10 mouse cellular contexts compared by ENCODE assay signal in the genomic region with DNA sequence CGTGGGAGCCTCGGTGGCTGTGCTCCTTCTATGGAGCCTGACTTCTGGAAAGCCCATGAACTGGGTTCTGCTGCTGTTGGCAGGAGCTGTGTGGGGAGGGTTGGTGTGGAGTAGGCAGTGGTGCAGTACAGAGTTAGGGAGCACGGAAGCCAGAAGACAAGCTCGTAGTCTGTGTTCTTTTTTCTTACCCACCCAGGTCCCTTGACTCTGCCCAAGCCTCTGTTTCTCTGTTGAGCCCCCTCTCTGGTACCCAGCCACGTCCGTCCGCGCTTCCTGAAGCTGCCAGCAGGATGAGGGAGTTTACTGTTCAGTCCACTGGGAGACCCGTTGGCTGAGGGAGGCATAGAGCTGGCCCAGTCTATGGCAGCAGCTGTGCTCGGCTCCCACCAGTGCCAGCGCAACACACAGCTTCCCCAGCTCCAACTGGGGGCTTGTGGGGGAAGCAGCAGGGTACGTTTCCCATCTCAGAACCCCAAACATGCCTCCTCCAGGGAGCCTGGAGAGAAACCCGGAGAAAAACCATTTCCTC. TPM values are rescaled to one million over a fixed set of nuclear protein-coding genes. Genes with fewer than 3 reads are reported as not detected.
DNase-seq lines count a peak whose midpoint lies in the region; ATAC-seq and TF ChIP-seq lines count a peak whose summit lies in the region.
"Had no signal": no experiment of that assay in that cellular context is flagged by ENCODE, and none has a peak within 500 bp of the region (broad histone marks: within the 10 kb centered on the region; RNA-seq: fewer than 3 reads in every experiment).

No protein-coding gene starts in this region.

- peak; percentile 24 to 61 for DNase-seq in cerebellum, postnatal 4 days (ENCODE audit: low spot score in 2 of 2)
- DNase-seq in cerebellum, adult 11 months, result no peak
- peak; percentile 46 for DNase-seq in right cerebral cortex, adult 18-20 months
- DNase-seq in right cerebral cortex, postnatal 14 days, result no peak
- no peak for DNase-seq in stomach, postnatal 0 days (ENCODE audit: low spot score)
- no peak for DNase-seq in heart, adult 9 months (ENCODE audit: low spot score in 2 of 2)
- DNase-seq: liver, embryonic 13.5 days had no signal

- no peak for ATAC-seq in limb, embryonic 13.5 days (ENCODE audit: low FRiP score, low read depth)
- no peak; the same call in 1 of the 2 replicates for ATAC-seq in stomach, postnatal 0 days (ENCODE audit: low FRiP score, low TSS enrichment)
- ATAC-seq in erythroid progenitor cell, adult 5-6 weeks (replicated peaks; ENCODE audit: low FRiP score, poor library complexity, severe bottlenecking), result no peak
- ATAC-seq: inflammation-experienced regulatory T-cells, adult 6 months had no signal

- no peaks in the 10 kb centered on the region for H3K27me3 ChIP-seq in limb, embryonic 13.5 days
- H3K27me3 ChIP-seq in stomach, postnatal 0 days (ENCODE audit: control insufficient read depth, insufficient read depth, low read length), result no peaks in the 10 kb centered on the region
- H3K27me3 ChIP-seq: liver, embryonic 13.5 days had no signal

- H3K4me1 ChIP-seq in limb, embryonic 13.5 days, result peaks cover 24% of the 10 kb centered on the region
- no peaks in the 10 kb centered on the region for H3K4me1 ChIP-seq in stomach, postnatal 0 days (replicated peaks; ENCODE audit: control insufficient read depth, insufficient read depth)
- H3K4me1 ChIP-seq: liver, embryonic 13.5 days had no signal

- H3K9ac ChIP-seq in limb, embryonic 13.5 days, result no peak overlapping the region
- no peak overlapping the region for H3K9ac ChIP-seq in stomach, postnatal 0 days (ENCODE audit: low read length)
- H3K9ac ChIP-seq: liver, embryonic 13.5 days had no signal

- WGBS in limb, embryonic 13.5 days, result 66% methylated on average over 13 of the region's 13 CpGs
- WGBS in stomach, postnatal 0 days, result 76% methylated on average over 13 of the region's 13 CpGs

- TF ChIP-seq EP300 in stomach, postnatal 0 days (optimal IDR thresholded peaks at IDR 0.05), result no peak

- no peak overlapping the region for H3K4me2 ChIP-seq in limb, embryonic 13.5 days (replicated peaks)
- no peak overlapping the region for H3K4me2 ChIP-seq in stomach, postnatal 0 days (replicated peaks; ENCODE audit: low read depth)
- H3K4me2 ChIP-seq: liver, embryonic 13.5 days had no signal

- 0 out of 2 replicates have a peak, but pooled peaks have one; percentile 5 for TF ChIP-seq CTCF in stomach, postnatal 0 days (IDR thresholded peaks at IDR 0.05; ENCODE audit: low read depth)

- H3K4me3 ChIP-seq in limb, embryonic 13.5 days, result no peak overlapping the region
- no peak overlapping the region for H3K4me3 ChIP-seq in stomach, postnatal 0 days (ENCODE audit: low read depth, low read length)
- H3K4me3 ChIP-seq: liver, embryonic 13.5 days had no signal

- peak overlapping the region; percentile 65 for H3K27ac ChIP-seq in limb, embryonic 13.5 days
- H3K27ac ChIP-seq in stomach, postnatal 0 days (replicated peaks), result no peak overlapping the region
- H3K27ac ChIP-seq: liver, embryonic 13.5 days had no signal

- peaks cover 58% of the 10 kb centered on the region for H3K36me3 ChIP-seq in limb, embryonic 13.5 days
- H3K36me3 ChIP-seq in stomach, postnatal 0 days (ENCODE audit: control insufficient read depth, insufficient read depth, low read length), result peaks cover 31% of the 10 kb centered on the region

- no peaks in the 10 kb centered on the region for H3K9me3 ChIP-seq in limb, embryonic 13.5 days
- no peaks in the 10 kb centered on the region for H3K9me3 ChIP-seq in stomach, postnatal 0 days (ENCODE audit: control insufficient read depth, low read length)
- H3K9me3 ChIP-seq: liver, embryonic 13.5 days had no signal

RNA-seq across cellular contexts. Expression of a gene that starts 7.3 kb away (rescaled TPM):
- polyA plus RNA-seq in limb, embryonic 13.5 days (2015; fragmentation: Nextera tagmentation; extraction: Ambion mirVana), result not detected in 2 replicates
- not detected in 2 replicates for polyA plus RNA-seq in stomach, postnatal 0 days (2015; fragmentation: Nextera tagmentation; extraction: Ambion mirVana)
- not detected in 2 replicates for total RNA-seq in erythroid progenitor cell, adult 5-6 weeks (2015; ENCODE audit: low replicate concordance)
- not detected in 2 replicates for total RNA-seq in erythroid progenitor cell, adult 5-6 weeks (2017; ENCODE audit: low replicate concordance)
- polyA plus RNA-seq: inflammation-experienced regulatory T-cells, adult 6 months; liver, embryonic 13.5 days had no signal

RNA-seq across cellular contexts. Expression of a gene that starts 17.7 kb away (rescaled TPM):
- 247 and 281 TPM in 2 replicates for polyA plus RNA-seq in limb, embryonic 13.5 days (2015; fragmentation: Nextera tagmentation; extraction: Ambion mirVana)
- 89.6 and 90.8 TPM in 2 replicates for polyA plus RNA-seq in stomach, postnatal 0 days (2015; fragmentation: Nextera tagmentation; extraction: Ambion mirVana)
- 44.9 and 67.4 TPM in 2 replicates for total RNA-seq in erythroid progenitor cell, adult 5-6 weeks (2015; ENCODE audit: low replicate concordance)
- total RNA-seq in erythroid progenitor cell, adult 5-6 weeks (2017; ENCODE audit: low replicate concordance), result 41.3 and 47.1 TPM in 2 replicates

RNA-seq across cellular contexts. Expression of a gene that starts 17.9 kb away (rescaled TPM):
- 102 and 107 TPM in 2 replicates for polyA plus RNA-seq in limb, embryonic 13.5 days (2015; fragmentation: Nextera tagmentation; extraction: Ambion mirVana)
- 79.3 and 84.2 TPM in 2 replicates for polyA plus RNA-seq in stomach, postnatal 0 days (2015; fragmentation: Nextera tagmentation; extraction: Ambion mirVana)
- total RNA-seq in erythroid progenitor cell, adult 5-6 weeks (2015; ENCODE audit: low replicate concordance), result 43.2 and 52.0 TPM in 2 replicates
- total RNA-seq in erythroid progenitor cell, adult 5-6 weeks (2017; ENCODE audit: low replicate concordance), result 14.7 and 16.4 TPM in 2 replicates

RNA-seq across cellular contexts. Expression of a gene that starts 36.4 kb away (rescaled TPM):
- 20.7 and 20.8 TPM in 2 replicates for polyA plus RNA-seq in limb, embryonic 13.5 days (2015; fragmentation: Nextera tagmentation; extraction: Ambion mirVana)
- polyA plus RNA-seq in stomach, postnatal 0 days (2015; fragmentation: Nextera tagmentation; extraction: Ambion mirVana), result 5.2 and 5.4 TPM in 2 replicates
- 0.84 and 1.1 TPM in 2 replicates for total RNA-seq in erythroid progenitor cell, adult 5-6 weeks (2015; ENCODE audit: low replicate concordance)
- total RNA-seq in erythroid progenitor cell, adult 5-6 weeks (2017; ENCODE audit: low replicate concordance), result 0.13 and 0.83 TPM in 2 replicates

Comparison
In these comparisons a context has a peak if more than half of its experiments do, and no peak if none do; other contexts are left out.
1. DNase-seq: peak in cerebellum, postnatal 4 days (2 of 2) and right cerebral cortex, adult 18-20 months (single experiment); none in cerebellum, adult 11 months (single experiment), right cerebral cortex, postnatal 14 days (single experiment), stomach, postnatal 0 days (single experiment) and heart, adult 9 months (0 of 2).